Mouse (Mus musculus) lung, postnatal 4 days (tissue): Measurements from ENCODE around the gene Nxf3.
"Not testable (repeated sequence)": the region's sequence is repeated elsewhere in the genome, so short reads cannot be mapped to it uniquely, and the experiment has no call there.

Experiments
- DNase-seq, 2 experiments: peaks; one replicate each; pipeline ENCODE4 v3.0.0; 2021

Nxf3 gene

DNA sequence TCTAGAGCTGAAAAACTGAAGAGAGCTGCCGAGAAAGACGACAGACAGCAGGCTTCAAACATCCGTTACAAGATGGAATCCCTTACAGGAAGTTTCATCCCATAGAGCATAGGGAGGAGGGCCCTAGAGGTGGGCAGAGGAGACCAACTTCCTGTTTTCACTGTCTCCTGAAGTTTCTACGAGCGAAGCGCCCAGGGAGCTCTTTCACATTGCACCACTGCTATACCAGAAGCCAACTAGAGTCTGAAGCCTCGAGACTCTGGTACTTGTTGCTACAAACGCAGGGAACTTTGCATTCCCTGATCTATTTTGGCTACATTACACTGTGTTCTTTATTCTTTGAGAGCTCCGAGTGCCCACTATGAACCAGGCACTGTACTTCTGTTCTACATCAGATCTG, at the start of gene Nxf3:
Nxf3 (minus strand) TSS at position 101 of the 400 bp plus-strand sequence.
- DNase-seq: no peak

DNA sequence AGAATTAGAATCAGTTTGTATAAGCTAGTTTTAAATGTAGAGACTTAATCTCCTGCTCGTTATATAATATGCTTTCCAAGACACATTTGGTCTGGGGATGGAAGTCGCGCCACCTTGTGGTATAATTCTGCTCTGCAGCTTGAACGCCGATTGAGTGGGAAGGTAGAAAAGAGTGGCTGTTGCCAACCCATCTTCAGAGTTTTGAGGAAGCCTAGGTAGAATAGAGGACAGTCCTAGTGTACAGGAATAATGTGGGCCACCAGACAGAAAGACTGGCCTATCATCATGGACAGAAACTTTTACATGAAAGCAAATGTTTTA, 42.6 kb upstream of the Nxf3 start:
- peak; percentile 32 to 45 for DNase-seq

DNA sequence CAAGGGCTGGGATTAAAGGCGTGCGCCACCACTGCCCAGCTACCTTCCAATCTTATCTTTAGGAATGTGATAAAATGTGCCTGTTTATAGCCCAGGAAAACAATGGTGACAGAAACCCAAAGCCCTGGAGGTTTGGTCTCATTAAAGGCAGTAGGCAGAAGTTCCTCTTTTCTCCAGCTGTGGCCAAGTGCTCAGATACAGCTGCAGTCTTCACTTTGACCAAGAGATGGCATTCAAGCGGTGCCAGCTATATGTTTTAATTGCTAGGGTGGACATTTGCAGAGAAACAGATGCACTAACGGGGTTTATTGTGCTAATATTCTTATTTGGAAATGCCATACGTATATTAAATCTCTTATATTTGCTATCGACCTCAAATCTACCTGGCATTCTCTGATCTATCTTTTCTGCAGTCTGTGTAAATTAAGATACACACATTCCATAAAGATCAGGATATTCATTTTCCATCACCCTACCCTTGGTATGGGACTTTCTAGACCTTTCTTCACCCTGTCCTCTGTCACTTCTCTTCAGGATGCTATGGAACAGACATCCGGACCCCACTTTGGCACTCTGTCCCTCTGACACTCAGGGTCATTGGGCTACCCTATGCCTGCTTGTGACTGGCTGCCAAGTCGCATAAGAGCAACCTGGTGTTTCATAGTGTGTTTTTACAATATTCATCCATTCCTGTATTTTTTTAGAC, 42.1 kb upstream of the Nxf3 start:
- DNase-seq: no peak

DNA sequence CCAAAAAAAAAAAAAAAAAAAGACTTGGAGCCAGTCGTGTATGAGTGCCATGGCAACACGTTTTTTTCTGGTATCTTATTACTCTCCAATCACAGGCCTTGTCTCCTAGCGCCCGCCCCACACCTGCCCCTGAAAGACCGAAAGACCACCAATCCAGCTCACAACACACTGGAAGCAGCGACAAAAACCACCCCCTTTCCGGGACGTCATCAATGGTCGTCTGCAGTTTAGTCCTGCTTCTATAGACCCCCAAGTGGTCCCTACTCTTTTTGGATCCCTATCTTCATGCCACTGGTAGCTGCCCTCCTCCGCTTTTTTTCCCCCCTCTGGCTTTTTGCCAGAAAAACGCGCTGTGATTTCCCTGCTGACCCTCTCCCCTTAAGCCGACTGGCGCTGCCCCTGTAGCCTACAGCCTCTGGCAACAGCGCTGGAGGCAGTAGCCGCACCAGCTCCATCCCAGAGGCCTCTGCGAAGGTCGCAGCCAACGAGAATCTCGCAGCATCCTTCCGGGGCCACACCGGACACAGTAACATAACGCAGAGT, 30.4 kb upstream of the Nxf3 start:
- peak in 1 of 2 experiments; percentile 45 for DNase-seq

DNA sequence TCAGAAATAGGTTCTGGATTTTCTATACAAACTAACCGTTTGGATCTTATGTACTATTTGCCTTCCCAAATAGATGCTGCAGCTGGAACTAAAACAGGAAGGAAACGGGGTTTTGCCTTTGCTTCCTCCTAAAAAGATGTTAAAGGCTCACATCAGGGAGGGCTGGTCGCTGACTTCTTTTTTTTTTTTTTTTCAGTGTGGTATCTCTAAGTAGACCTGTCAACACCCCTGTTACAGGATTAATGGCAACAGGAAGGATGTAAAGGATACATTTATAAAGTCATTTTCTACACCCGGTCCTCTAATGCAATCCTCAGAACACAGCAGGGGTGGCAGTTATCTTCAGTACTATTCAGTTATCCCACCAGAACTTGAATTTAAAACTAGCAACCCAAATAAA, 30.0 kb upstream of the Nxf3 start:
- no peak for DNase-seq

DNA sequence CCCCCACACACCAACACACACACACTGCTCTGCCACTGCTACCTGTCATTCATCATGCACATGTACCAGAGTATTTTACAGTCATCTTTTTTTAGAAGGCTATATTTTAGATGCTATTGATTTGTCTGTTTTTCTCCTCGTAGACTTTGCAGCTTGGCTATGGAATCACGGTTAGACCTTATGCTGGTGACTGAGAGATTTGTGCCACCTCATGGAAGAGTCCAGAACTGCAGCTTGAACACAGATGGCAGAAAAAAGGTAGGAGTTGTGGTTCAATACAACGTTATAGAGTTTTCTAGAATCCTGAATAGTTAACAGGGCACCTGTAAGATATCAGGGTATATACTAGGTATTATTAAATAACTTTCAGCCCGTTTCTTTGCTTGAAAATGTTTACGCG, 22.9 kb upstream of the Nxf3 start:
- peak in 1 of 2 experiments; percentile 30 for DNase-seq

DNA sequence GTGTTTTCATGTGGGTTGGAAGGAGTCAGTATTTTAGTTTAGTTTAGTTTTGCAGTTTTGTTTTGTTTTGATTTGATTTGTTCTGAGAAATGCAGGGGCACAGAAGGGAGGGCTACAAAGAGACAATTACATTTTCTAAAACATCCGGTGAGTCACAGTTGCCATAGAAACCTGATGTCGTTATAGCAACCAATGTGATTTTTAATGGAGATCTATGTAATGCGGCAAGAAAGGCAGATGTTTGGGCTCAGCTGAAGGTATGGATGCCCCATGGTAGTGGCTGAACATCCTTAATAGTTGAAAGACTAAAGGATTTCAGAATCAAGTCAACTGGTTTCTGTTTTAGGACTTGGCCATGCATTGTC, 19.7 kb upstream of the Nxf3 start:
- DNase-seq: no peak

DNA sequence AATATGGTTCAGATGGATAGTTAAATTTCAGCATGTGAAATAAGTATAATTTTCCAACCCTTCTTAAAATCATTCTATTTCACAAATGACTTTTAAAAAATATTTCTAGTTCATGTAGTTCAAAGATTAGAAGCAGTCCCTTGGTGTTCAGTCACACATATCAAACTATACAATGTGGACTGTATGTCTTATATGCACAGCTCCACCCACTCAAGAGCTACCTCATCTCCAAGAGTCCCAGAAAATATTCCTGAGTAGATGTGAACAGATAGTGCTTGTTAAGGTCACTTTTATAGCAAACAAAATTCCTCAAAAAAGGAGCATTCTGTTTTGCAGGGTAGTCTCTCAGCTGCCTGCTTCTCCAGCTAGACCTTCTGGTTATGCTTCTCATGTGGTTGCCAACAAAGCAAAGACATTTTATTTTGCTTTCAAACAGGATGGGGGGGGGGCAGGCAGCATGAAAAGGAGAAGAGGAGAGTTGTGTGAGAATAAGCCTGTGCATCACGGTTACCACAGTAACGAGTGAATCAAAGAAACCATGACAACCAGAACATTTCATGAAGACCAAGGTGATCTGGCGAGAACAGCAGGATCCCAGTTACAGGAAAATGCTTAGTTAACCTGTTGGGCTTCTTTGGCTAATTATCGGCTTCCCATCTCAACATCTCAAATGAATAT, 19.1 kb upstream of the Nxf3 start:
- no peak for DNase-seq

DNA sequence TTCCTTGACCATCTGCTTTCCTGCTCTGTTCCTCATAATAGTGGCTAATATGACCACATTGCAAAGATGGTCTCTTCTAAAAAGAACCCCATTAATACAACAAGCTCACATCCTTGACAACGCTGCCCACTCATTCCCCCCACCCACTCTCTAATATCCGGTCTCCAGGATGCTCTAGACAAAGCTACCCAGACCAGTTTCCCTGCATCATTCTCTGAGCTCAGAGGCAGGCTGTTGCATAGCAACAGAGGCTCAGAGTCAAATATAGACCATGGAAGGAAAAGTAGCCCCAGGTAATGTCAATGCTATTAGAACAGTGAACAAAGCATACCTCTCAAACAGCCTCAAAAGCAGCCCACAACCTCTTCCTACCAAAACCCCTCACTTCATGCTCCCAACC, 9.4 kb upstream of the Nxf3 start:
- DNase-seq: no peak

DNA sequence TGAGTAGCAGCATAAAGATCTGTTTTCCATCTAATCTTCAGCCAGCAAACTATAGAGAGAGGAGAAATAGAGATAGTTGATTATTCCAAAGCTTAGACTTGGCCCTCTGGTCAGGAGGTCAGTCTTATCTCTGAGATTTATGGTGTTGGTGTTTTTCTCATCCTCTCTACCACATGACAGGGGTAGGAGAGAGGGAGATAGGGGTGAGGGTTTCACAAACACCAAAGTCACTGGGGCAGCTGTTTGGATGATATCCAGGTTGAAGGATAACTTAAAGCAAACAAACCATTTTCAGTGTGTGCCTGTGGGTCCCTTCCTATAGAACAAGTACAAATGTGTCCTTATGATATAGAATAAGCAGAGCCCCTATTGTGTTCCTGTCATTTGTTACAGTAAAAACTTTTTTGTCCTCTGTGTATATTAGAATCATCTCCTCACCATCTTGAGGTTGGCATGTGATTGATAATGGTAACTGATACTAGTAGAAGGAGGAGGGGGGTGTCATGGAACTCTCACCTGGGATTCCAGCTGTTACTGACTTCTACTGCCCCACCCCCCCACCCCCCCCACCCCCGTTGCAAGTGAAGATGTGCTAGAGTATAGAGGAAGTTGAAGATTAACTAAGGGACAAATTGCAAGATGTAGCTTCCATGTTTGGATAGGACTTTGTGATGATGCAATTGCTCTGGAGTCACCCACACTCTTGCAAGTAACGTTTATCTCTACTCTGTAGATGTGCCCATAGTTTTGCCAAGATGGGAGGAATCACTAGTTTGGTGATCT, 7.6 kb upstream of the Nxf3 start:
- DNase-seq: no peak

DNA sequence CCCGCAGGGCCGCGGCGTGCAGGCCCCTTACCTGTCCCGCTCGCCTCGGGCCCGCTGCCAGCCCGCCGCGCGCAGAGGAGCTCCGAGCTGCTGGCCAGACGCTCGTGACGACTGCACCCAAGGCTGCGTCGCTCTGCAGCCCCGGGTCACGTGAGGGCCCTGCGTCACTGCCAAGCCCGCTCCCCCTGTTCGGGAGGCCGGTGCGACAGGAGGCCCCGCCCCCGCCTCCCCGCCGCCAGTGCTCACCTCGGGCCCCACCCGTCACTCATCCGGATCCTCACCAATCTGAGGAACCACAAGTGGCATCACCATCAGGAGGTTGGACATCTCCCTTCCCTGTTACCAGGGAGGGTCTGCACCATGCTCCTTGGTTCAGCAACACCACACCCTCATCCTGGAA, 17.0 kb downstream of the Nxf3 start, which contains the start of gene Bex2:
Bex2 (minus strand) TSS at position 217 of the 400 bp plus-strand sequence.
- DNase-seq: peak in 1 of 2 experiments; percentile 56

DNA sequence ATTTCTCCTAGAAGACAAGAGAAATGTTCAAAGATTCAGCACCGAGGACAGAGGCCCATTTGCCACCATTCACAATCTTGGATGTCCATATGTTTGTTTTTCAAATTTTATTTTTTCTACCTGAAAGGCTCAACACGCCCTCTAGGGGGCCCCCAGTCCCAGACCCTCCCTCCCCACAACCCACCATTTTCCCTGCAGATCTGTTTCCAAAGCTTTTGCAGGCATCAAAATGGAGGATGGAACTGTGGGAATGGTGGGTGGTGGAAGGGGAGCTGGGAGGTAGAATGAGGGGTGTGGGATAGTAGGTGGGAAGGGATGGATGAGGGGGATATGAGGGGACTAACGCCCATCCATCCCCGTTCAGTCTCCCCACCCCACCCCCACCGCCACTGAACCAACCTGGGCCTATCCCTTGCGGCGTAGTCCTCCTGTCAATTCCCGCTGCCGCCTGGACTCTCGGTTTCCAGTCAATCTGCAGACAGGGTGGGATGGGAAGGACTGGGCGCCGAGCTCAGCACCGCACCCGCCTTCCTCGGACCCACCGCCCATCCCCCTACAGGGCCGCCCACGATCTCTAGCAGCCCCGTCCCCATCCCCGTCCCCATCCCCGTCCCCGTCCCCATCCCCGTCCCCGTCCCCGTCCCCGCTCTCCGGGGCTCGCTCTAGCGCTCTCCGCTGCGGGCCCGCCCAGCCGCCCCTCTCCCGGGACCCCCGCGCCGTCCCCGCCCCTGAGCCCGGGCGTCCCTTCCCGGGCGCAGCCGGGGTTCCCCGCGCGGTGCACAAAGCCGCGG, 17.7 kb downstream of the Nxf3 start:
- DNase-seq: not testable (repeated sequence)

DNA sequence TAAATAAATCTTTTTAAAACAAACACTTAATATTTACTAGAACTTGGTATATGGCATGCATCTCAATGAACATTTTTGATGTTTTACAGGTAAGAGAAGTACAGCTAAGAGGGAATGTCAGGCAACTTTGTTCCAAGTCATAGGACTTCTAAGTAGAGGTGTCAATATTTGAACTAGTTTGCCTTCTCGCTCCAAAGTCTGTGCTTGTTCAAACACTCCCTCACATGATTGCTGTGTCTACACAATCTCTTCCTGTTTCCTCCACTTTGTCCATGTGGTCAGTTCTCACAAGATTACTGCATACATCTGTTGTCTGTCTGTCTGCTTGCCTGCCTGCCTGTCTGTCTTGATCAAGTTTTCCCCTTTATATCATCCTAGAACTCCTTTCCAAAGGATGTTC, 24.4 kb downstream of the Nxf3 start:
- DNase-seq: no peak

DNA sequence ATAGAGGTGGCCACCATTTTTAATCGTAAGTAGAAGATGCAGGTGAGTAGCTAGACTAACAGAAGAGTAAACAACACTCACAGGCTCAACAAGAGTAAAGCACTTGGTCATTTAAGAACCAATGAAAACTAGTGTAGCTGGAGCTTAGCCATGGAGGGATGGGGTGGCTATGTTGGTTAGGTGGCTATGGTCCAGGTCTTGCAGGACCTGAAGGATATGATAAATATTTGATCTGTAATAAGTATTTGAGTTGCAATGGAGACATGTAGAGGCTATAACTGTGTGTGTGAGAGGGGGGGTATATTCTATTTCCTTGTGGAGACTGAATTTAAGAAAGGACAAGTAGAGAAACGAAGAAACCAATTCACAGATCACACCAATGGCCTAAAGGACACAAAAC, 33.8 kb downstream of the Nxf3 start:
- DNase-seq: no peak

DNA sequence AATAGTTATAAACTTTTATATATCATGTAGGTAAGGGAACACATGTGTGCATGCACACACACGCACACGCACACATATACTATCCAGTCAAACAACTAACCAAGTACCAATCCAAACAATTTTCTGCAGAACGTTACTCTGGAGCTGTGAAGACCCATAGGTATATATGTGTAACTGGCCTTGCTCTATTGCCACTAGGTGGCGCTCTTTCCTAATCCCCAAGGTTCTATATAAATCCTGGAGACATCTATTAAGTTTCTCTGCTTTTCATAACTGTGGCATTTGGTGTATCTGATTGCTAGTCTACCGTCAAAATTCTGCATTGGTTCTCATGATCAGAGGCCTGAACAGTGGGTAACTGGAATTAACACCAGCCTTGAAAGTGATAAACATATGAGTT, 37.5 kb downstream of the Nxf3 start:
- peak in 1 of 2 experiments; percentile 53 for DNase-seq

DNA sequence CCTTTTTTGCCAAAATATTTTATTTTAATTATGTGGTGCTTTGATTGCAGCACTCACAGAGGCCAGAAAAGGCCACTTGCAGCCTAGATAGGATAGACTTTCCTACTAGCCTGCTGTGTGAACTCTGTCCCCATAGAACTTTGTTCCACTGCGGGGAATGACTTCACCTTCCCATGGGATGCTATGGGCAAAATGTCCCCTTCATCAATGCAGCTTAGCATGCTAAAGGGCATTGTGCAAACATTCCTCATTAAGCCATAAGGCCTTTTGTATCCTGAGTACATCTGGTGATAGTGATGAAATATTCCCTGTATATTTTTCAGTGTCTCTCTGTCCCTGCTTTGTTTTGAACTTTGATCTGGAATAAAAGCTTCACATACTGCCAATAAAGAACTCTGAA, 41.3 kb downstream of the Nxf3 start:
- no peak for DNase-seq

DNA sequence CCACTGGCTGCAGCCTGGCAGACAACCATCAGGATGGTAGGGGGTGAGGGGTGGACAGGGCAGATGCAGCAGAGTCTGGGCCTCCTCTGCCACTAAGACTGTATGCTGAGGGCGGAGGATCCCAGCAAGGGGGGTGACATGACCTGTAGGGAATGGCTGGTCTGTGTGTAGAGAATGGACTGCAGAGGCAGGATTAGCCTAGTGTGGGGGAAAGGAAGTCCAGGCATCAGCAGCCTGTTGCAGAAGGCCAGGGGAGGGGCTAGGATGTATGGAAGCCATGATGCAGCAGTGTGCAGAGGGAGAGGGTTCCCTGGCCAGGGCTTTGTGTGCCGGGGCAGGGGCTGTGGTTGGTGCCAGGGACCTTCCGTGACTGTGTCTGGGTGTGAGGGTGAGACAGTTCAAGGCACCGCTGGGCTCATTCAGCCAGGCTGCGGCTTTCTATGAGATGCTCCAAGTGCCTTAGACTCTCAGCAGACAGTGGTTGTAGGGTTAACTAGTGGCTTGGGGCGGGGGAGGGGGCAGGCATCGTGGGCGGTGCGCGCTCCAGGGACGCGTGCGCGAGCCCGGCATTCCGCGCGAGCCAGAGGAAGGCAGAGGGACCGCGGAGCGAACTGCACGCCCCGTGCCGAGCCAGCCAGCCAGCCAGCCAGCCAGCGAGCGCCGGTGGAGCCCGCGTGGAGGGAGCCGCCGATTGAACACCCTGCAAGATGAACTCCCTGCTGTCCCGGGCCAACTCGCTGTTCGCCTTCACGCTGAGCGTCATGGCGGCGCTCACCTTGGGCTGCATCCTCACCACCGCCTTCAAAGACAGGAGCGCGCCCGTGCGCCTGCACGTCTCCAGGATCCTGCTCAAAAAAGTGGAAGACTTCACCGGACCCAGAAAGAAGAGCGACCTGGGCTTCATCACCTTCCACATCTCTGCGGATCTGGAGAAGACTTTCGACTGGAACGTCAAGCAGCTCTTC, 52.0 kb downstream of the Nxf3 start, which contains the start of gene Arxes1:
Arxes1 (plus strand) TSS at position 569 of the 965 bp plus-strand sequence.
- peak; percentile 16 to 36 for DNase-seq

DNA sequence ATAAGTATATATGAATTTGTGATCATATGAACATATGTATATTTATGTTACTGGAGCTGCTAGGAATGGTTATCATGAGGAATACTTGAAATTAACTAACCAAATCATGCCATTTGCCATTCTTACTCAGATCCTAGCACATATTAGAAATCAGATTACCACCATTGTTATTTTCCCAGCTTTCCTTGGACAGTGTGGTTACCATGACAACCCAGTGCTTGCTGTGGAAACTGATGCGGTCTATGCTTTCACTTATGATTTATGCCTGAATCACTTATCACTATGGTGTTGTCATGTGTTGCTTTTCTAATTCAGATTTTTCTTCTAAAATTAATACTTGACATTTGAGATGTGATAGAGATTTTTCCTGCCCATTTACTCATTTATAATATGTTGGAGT, 54.7 kb downstream of the Nxf3 start:
- DNase-seq: no peak
